Mouse (Mus musculus): ENCODE results near the gene Ndufs8. TPM values are rescaled to one million over a fixed set of nuclear protein-coding genes. Genes with fewer than 3 reads are reported as not detected.

The Ndufs8 gene
- polyA plus RNA-seq (2015; fragmentation: Nextera tagmentation; extraction: Ambion mirVana), result 372 and 439 TPM in 2 replicates

GRCm38 (mm10) chr19:3912337-3913204 lies at the start of gene Ndufs8:
Gene Ndufs8 (minus strand): TSS chr19:3912774.

DNA sequence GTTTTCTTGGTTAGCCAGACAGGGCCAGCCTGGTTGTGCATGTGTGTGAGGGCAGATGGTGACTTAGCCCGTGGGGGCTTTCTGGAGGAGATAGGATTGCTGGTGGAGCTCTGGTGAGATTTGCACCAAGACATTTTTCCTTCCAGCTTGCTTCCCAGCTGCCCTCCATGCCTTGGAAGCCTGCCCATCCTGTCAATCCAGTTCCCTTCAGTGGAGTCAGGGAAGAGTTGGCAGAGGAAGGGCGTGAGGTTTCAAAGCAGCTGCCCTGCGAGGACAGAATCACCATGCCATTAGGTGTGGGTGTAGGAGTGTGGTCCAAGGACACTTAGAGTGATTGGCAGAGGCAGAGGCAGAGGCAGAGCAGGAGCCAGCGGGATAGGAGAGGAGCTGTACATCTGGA lies 45.9 kb upstream of the Ndufs8 start, which contains the start of gene Aldh3b3:
Gene Aldh3b3, plus strand, starts transcription at position 176 of the 400 bp plus-strand sequence.

GRCm38 (mm10) chr19:3935032-3935895 lies 22.7 kb upstream of the Ndufs8 start, which contains the start of gene Unc93b1:
Gene Unc93b1 (plus strand): TSS chr19:3935186.

DNA sequence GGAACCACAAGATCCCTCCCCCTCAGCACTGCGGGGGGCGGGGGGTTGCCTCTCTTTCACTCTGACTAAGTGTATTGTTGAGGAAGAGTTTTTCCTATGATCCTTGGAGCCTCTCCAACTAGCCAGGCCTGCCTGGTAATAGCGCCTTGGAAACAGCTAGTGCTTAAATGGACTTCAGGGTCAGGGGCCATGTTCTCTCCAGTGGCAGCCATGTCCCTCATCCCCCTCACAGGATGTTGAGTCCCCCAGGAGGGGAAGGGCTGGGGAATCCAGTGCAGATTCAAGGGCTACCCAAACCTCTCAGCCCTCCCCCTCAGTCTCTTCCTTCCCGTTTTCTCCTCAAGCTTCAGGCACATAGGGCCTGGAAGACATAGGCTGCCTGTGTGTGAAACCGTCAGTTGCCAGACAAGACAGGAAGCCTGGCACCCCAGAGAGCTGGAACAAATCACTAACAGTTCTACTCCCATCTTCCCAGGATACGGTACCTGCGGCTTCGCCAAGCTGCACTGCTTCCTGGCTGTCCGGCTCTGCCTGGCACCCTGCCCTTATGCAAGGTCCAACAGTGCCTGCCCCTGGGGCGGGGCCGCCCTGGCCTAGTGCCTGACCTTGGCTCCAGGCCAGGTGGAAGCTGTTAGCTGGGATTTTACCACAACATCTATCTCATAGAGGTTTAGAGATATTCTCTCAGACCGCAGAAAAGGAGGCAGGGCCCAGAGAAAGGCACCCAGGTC lies 16.8 kb upstream of the Ndufs8 start, which contains the start of gene Aldh3b1:
Gene Aldh3b1, minus strand, starts transcription at position 598 of the 731 bp plus-strand sequence.

DNA sequence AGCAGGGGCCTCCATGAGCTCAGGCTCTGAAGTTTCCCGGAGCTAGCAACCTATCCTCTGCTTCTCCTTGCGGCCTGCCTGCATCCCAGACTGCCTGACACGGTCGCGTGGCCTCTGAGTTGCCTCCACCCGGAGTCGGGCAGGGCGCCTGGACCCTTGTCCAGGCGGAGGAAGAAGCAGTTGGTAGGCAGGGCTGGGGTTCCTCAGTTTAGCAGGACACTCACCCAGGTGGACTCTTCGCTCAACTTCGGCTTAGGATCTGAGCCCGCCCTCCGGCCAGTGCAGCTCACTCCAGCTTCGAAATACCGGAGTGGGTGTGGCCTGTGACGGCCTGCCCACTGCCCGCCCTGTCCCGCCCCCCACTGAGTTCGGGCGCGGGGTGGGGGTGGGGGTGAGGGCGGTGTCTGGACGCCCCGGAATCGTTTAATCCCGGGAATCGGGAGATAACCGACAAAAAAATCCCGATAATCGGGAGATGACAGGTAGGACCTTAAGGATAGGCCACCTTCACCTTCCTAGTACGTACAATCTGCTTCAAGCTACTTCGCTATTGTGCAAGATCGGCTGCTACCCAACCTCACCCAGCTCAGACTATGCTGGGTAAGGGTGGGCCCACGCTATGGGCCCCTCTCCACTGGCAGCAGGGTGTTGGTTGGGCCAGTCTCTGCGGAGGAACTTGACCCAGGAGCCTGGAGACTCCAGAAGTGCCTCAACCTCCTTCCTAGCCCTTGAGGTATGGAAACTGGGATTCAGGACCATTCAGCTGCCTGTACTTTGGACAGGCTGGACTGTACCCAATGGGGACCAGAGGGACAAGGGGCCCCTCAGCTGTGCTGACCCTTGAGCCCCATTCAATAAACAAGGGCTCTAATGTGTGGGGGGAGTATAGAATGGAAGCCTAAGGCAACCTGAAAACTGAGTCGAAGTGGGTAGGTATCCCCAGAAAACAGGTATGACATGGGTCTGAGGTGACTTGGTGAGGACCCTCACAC lies 5.5 kb downstream of the Ndufs8 start, which contains the start of gene Tcirg1:
Gene Tcirg1, minus strand, starts transcription at position 339 of the 992 bp plus-strand sequence.

Other genes with a start within 250 kb of the Ndufs8 start
- gene Lrp5, start 226.2 kb downstream of the Ndufs8 start, polyA plus RNA-seq (2015; fragmentation: Nextera tagmentation; extraction: Ambion mirVana), result 2.0 and 2.2 TPM in 2 replicates
- 18.1 and 23.6 TPM in 2 replicates for gene 1810055G02Rik, start 204.5 kb downstream of the Ndufs8 start, polyA plus RNA-seq (2015; fragmentation: Nextera tagmentation; extraction: Ambion mirVana)
- gene Kmt5b, start 145.4 kb downstream of the Ndufs8 start, polyA plus RNA-seq (2015; fragmentation: Nextera tagmentation; extraction: Ambion mirVana), result 12.8 and 13.9 TPM in 2 replicates
- gene Chka, start 61.0 kb downstream of the Ndufs8 start, polyA plus RNA-seq (2015; fragmentation: Nextera tagmentation; extraction: Ambion mirVana), result 7.9 and 9.6 TPM in 2 replicates
- gene Tcirg1, start 5.6 kb downstream of the Ndufs8 start, polyA plus RNA-seq (2015; fragmentation: Nextera tagmentation; extraction: Ambion mirVana), result 16.4 and 18.2 TPM in 2 replicates
- 7.5 and 8.1 TPM in 2 replicates for gene Aldh3b1, start 17.0 kb upstream of the Ndufs8 start, polyA plus RNA-seq (2015; fragmentation: Nextera tagmentation; extraction: Ambion mirVana)
- 20.6 and 25.5 TPM in 2 replicates for gene Unc93b1, start 22.4 kb upstream of the Ndufs8 start, polyA plus RNA-seq (2015; fragmentation: Nextera tagmentation; extraction: Ambion mirVana)
- 0.35 TPM in 1 of 2 replicates, not detected in the other for gene Aldh3b3, start 45.9 kb upstream of the Ndufs8 start, polyA plus RNA-seq (2015; fragmentation: Nextera tagmentation; extraction: Ambion mirVana)
- gene Aldh3b2, start 59.6 kb upstream of the Ndufs8 start, polyA plus RNA-seq (2015; fragmentation: Nextera tagmentation; extraction: Ambion mirVana), result 1.0 and 9.9 TPM in 2 replicates
- 10.8 and 13.3 TPM in 2 replicates for gene Acy3, start 73.8 kb upstream of the Ndufs8 start, polyA plus RNA-seq (2015; fragmentation: Nextera tagmentation; extraction: Ambion mirVana)
- gene Tbx10, start 80.0 kb upstream of the Ndufs8 start, polyA plus RNA-seq (2015; fragmentation: Nextera tagmentation; extraction: Ambion mirVana), result not detected in 2 replicates
- gene Nudt8, start 87.8 kb upstream of the Ndufs8 start, polyA plus RNA-seq (2015; fragmentation: Nextera tagmentation; extraction: Ambion mirVana), result 39.5 and 49.5 TPM in 2 replicates
- 0.94 and 1.1 TPM in 2 replicates for gene Gm49405, start 87.9 kb upstream of the Ndufs8 start, polyA plus RNA-seq (2015; fragmentation: Nextera tagmentation; extraction: Ambion mirVana)
- gene Doc2g, start 90.5 kb upstream of the Ndufs8 start, polyA plus RNA-seq (2015; fragmentation: Nextera tagmentation; extraction: Ambion mirVana), result 1.6 and 2.5 TPM in 2 replicates
- gene Ndufv1, start 100.0 kb upstream of the Ndufs8 start, polyA plus RNA-seq (2015; fragmentation: Nextera tagmentation; extraction: Ambion mirVana), result 413 and 450 TPM in 2 replicates
- gene Gstp1, start 125.2 kb upstream of the Ndufs8 start, polyA plus RNA-seq (2015; fragmentation: Nextera tagmentation; extraction: Ambion mirVana), result 271 and 284 TPM in 2 replicates
- 11.0 and 11.1 TPM in 2 replicates for gene Gstp2, start 133.2 kb upstream of the Ndufs8 start, polyA plus RNA-seq (2015; fragmentation: Nextera tagmentation; extraction: Ambion mirVana)
- gene Gstp3, start 146.8 kb upstream of the Ndufs8 start, polyA plus RNA-seq (2015; fragmentation: Nextera tagmentation; extraction: Ambion mirVana), result 0.21 TPM in 1 of 2 replicates, not detected in the other
- gene Cabp2, start 168.8 kb upstream of the Ndufs8 start, polyA plus RNA-seq (2015; fragmentation: Nextera tagmentation; extraction: Ambion mirVana), result 1.3 and 1.5 TPM in 2 replicates
- gene Cdk2ap2, start 184.4 kb upstream of the Ndufs8 start, polyA plus RNA-seq (2015; fragmentation: Nextera tagmentation; extraction: Ambion mirVana), result 38.7 and 45.9 TPM in 2 replicates
- 3.8 and 5.2 TPM in 2 replicates for gene Pitpnm1, start 187.2 kb upstream of the Ndufs8 start, polyA plus RNA-seq (2015; fragmentation: Nextera tagmentation; extraction: Ambion mirVana)
- 56.7 and 57.8 TPM in 2 replicates for gene Aip, start 213.1 kb upstream of the Ndufs8 start, polyA plus RNA-seq (2015; fragmentation: Nextera tagmentation; extraction: Ambion mirVana)
- not detected in 2 replicates for gene Gpr152, start 227.0 kb upstream of the Ndufs8 start, polyA plus RNA-seq (2015; fragmentation: Nextera tagmentation; extraction: Ambion mirVana)
- gene Cabp4, start 231.3 kb upstream of the Ndufs8 start, polyA plus RNA-seq (2015; fragmentation: Nextera tagmentation; extraction: Ambion mirVana), result 0.14 and 1.5 TPM in 2 replicates
- gene Coro1b, start 235.8 kb upstream of the Ndufs8 start, polyA plus RNA-seq (2015; fragmentation: Nextera tagmentation; extraction: Ambion mirVana), result 67.6 and 99.9 TPM in 2 replicates
- gene Ptprcap, start 240.8 kb upstream of the Ndufs8 start, polyA plus RNA-seq (2015; fragmentation: Nextera tagmentation; extraction: Ambion mirVana), result 2.1 and 2.3 TPM in 2 replicates

Measured in skeletal muscle tissue, postnatal 0 days (tissue).